Mouse (Mus musculus) thymus, postnatal 14 days (tissue): Measurements from ENCODE around the gene D330045A20Rik.
"Not testable (repeated sequence)": the region's sequence is repeated elsewhere in the genome, so short reads cannot be mapped to it uniquely, and the experiment has no call there.

ENCODE experiments used
- DNase-seq: peaks from one replicate; pipeline ENCODE4 v3.0.0; 2021

The D330045A20Rik gene

GRCm38 (mm10) chrX:139583616-139584015 lies 103.4 kb downstream of the D330045A20Rik start:
- no peak for DNase-seq

DNA sequence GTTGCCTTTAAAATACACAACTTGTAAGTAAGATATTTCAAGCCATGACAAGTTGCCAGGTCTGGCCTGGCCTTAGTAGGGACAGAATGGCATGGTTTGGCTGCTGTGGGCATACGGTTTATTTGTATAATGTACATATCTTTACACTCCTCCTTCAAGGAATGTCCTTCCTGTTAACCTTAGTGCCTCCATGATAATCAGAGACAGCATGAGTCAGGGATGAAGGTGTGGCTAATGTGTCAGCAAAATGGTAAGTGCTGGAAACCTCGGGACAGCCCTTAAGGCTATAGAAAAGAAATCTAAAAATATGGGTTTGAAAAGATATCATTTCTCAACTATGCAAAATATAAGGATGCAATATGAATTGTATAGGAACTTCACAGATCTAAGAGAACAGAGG lies 106.5 kb downstream of the D330045A20Rik start:
- DNase-seq, result not testable (repeated sequence)

GRCm38 (mm10) chrX:139596404-139596803 lies 116.2 kb downstream of the D330045A20Rik start:
- no peak for DNase-seq
